Mouse (Mus musculus) right cerebral cortex, postnatal 10 days (tissue): Measurements from ENCODE around the gene Vsig10.
"Not testable (repeated sequence)": the region's sequence is repeated elsewhere in the genome, so short reads cannot be mapped to it uniquely, and the experiment has no call there.

Experiments
- DNase-seq, 2 experiments: peaks; one replicate each; pipeline ENCODE4 v3.0.0; 2021; ENCODE audit warnings: low spot score in 2 of 2

Vsig10 gene

DNA sequence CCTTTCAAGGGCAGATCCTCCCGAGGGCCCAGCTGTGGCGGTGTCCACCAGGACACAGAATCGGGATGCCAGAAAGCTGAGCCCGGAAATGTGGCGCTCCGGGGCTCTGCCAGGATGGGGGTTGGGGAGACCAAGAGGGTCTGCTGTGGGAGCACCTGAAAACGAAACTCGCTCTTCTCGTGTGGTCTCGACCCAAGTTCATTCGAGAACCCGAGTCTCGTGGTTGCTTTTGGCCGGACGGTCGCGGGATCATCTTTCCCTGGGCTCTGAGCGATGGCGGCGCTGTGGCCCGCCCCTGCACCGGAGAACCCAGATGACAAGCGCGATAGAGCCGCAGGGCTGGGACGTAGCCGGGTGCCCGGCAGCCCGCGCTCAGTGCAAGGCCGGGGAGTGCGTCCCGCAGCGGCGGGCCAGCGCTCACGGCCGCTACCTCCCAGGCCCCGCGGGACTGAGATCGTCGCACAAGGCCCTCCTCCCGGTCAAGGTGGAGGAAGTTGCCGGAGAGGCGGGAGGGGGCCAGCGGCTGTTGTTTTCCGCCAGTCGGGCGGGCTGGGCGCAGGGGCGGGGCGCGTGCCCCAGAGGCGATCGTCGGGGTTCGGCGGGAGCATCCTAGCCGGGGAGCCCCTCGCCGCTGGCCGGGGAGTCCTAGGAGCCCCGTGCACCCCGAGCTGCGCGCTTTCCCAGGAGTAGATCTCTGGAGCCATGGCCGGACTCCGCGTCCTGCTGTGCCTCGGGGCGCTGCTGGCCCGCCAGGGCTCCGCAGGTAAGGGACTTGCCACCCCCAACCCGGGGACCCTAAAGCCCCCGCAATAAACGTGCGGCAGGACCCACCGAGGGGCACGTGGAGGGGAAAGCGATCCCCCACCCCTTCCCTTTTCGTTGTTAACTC is at the start of gene Vsig10:
TSS of gene Vsig10 (plus strand) at position 343 of the 889 bp plus-strand sequence.
- DNase-seq, result peak; percentile 40 to 41

DNA sequence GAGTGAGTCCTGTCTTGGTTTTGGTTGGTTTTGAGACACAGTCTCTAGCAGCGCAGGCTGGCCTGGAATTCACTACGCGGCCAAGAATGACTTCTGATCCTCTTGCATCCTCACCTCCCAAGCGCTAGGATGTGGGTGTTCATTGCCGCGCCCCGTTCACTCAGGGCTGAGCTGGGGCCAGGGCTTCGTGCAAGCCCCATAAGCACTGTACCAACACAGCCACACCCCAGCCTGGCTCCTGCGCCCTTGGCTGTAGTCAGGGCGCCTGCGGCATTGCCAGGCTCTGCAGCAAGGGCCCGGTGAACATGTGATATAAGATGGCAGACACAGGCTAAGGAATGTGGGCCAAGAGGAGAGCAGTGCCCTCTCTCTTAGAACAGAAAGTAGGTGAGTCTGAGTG is 49.5 kb upstream of the Vsig10 start:
- DNase-seq, result no peak

DNA sequence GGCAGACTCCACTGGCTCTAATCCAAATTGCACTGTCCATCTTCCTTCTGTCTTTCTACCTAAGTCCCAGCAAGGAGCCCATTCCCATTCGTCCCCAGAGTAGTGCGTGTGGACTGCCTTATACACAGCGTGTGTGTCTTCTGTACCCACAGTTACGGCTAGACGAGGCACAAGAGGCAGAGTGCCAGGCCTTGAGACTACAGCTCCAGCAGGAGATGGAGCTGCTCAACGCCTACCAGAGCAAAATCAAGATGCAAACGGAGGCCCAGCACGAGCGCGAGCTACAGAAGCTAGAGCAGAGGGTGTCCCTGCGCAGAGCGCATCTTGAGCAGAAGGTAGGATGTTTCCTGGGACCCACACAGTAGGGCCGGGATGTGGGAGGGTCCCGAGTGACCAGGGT is 46.9 kb upstream of the Vsig10 start:
- peak; percentile 76 to 80 for DNase-seq

DNA sequence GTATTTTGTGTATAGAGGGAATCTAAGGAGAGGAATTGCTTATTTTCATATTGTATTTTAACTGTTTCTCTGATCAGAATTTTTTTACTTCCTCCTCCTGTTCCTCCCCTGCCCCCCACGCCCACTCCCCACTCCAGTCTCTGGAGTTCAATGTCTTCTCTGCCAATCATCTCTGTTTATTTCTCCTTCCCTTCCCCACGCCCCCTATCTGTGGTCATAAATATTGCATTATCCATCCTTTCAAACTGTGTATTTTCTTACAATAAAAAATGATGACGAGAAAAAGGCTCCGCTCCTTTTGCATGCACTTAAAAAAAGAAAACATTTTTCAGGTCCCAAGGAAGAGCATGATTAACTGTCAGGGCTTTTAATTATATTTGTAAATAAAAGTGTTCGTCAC is 44.1 kb upstream of the Vsig10 start:
- DNase-seq, result no peak

DNA sequence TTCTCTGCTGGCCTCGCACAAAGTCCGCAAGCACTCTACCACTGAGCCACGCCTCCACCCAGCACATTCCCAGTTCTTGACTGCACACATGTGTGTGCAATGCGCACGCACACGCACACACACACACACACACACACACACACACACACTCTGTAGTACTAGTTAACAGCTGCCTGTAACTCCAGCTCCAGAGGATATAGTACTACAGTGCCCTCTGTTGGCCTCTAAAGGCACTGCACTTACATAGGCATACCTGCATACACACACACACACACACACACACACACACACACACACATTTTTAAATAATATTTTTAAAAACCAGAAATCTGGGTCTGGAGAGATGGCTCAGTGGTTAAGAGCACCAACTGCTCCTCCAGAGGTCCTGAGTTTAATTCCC is 41.1 kb upstream of the Vsig10 start:
- no peak for DNase-seq

DNA sequence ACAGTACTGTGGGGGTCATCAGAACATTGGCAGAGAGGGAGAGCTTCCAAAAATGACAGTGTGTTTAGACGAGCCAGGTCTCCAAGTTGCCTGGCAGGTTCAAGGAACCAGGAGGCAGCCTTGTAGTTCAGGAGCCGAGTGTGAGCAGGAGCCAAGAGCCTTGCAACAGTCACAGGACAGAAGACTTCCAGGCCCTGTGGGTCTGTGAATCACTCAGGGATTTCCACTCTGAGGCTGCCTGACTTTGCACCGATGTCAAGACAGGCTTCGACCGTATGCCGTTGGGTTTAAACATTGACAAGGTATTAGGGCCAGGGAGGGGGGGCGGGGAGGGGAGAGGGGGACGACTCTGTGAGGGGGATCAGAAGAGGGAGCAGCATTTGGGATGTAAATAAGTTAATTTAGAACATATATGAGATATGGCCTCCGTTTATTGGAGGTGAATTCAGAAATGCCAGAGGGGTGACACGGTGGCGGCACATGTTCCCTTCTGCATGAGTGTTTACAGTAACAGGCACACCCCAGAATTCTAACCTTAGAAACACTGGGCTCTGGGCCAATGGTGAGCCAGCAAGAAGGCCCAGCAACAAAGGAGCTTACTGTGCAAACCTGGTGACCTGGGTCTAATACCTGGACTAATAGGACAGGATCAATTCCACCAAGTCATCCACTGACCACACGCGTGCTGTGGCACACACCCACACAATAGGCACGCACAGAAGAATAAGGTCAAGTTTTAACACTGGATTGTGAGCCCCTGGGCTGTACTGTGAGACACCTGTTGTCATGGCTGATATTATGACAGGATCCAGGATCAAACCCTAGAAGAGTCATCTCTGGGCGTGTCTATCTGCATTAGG is 39.8 kb upstream of the Vsig10 start:
- DNase-seq, result no peak

DNA sequence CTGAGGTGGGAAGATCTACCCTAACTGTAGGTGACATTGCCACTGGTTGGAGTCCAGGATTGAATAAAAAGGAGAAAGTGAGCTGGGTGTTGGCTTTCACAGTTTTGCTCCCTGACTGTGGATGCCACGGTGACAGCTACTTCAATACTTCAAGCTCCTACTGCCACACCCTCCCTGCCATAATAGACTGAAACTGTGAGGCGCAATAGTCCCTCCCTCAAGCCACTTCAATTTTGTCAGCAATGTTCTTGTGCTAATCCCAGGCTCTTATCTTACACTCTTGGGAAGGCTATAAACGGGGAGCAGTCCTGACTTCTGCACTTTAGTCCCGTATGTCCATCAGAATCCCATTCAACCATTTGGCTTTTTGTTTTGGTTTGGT is 39.2 kb upstream of the Vsig10 start:
- no peak for DNase-seq

DNA sequence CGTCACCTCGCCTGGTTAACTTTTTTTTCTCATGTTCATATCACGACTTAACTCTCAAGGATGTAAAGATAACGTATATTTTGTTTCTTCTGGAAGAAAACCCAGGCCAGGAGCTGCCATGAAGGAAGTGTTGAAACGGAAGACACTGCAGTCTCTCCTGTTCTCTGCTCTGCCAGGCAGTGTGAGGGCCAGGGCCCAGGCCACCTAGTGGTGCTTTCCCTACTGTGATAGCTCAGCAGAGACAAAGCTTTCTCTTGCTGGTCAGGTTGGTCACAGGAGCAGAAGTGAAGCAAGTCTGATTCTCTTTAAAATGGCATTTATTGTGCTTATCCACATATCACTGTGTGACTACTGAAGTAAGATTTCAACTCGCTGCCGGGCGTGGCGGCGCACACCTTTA is 37.3 kb upstream of the Vsig10 start:
- DNase-seq, result no peak

DNA sequence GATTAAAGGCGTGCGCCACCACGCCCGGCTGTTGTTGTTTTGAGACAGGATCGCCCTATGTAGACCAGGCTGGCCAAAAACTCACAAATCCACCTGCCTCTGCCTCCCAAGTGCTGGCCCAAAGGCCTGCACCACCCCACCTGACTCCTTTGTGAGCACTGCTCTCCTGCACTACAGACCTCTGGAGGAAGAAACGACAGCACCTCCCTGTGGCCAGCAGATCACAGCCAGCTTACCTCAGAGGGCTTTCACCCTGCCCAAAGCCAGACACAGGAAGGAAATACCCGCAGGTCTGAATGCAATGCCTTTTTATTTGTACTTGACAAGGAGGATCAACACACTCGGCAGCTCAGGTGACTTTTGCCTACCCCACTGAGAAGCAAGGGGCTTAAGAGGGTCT is 36.5 kb upstream of the Vsig10 start:
- no peak for DNase-seq

DNA sequence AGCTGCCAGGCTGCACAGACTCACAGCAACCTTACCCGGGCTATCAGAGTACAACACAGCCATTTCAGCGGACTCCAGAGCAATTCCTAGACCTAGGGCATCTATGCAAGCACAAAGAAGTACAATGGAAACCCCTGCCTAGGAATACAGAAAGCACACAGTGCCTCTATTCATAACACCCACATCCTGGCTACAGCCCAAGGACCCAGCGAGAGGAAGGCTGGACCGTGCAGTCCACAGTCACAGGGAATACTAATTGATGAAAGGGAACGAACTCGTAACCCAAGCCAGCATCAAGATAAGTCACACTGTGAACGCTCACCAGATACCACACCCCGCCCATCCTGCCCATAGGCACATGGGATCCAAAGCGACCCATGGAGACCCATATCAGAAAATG is 34.9 kb upstream of the Vsig10 start:
- peak; percentile 79 for DNase-seq

DNA sequence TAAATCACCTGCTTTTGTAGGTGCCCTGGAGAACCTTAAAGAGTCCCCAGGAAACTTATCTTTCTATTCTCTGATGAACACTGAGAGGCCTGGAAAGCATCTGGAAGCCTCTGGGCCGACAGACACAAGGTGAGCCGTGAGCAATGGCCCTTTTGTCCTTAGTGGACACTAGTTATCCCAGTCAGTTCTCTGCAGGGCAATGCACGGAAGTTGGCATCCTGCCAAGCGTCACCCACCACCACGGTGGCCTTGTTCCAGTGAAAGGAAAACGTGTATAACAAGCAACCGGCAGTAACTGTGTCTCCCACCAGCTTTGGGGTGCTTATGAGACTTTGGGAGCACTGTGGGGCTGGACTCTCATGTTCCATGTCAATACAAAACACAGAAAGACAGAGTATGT is 34.2 kb upstream of the Vsig10 start:
- no peak for DNase-seq

DNA sequence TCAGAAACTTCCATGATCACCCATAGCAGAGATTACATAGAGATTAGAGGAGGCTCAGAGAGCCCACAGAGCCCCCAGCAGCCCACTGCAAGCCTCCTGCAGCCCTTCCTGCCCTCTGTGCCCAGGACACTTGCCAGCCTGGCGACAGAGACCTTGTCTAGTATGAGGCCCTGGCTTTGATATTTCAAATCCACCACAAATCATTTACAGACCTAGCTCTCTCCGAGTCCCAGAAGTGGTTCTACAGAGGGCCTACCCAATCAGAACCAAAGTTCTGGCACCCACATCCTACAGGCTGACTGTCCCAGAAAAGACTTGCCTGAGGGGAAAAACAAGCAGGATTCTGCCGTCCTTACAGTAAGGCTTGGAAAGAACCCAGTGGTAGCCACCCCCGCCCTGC is 33.6 kb upstream of the Vsig10 start:
- DNase-seq, result no peak

DNA sequence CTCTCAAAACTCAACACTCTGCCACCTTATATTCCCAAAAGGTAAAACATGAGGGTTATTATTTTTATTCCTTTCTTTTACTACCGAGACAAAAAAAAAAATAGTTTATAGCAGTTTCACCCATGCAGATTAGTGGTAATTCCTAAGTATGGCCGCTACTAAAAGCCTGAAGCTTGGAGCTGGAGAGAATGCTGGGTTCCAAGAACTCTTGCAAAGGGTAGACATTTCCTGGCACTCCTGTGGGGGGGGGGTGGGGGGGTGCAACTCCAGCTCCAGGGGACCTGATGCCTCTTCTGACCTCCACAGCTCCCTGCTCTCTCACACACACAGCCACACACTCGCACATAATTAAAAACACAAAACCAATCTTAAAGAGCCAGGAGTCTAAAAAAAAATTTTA is 32.6 kb upstream of the Vsig10 start:
- DNase-seq, result no peak

DNA sequence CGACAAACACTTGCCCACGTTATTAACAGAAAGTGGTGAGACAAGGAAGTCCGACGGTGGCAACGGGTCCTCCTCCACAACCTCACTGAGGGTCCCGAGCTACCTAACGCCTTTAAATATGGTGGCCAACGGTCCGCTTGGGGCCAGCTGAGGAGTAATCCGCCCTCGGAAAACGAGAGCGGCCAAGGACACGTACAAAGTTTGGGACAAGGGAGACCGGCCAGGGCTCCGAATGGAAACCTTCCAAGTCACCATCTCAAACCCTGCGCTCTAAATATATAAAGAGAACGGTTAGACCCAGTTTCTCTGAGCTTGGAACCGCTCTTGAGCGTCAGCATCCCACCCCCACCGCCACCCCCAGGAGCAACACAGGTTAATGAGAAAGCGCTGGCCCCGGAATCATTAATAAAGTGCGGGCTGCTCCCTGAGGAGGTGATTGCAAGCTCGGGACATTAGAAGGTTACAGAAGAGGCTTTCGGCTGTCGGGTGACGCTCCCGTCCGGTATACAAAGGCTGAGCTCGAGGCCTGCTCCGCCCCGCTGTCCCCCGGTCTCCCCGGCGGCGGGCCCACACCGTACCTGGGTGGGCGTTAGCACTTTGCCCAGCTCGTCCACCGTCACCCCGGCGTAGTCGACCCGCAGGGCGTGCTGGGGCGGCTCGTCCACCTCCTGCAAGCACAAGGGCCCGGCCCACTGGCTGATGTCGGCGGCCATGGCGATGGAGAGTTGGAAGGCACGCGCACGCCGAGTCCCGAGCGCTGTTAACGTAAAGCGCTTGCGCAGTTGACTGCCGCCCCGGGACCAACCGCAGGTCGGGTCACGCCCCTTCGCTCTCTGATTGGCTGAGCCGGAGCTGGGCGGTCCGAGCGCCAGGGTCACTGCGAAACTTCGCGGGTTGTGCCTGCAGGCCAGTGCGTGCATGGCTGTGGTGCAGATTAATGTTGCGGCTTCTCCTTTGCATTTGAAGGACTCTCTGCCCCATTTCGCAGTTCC is 31.8 kb upstream of the Vsig10 start, which contains the start of gene Pebp1:
TSS of gene Pebp1 (minus strand) at position 795 of the 992 bp plus-strand sequence.
- DNase-seq, result peak; percentile 96 to 97

DNA sequence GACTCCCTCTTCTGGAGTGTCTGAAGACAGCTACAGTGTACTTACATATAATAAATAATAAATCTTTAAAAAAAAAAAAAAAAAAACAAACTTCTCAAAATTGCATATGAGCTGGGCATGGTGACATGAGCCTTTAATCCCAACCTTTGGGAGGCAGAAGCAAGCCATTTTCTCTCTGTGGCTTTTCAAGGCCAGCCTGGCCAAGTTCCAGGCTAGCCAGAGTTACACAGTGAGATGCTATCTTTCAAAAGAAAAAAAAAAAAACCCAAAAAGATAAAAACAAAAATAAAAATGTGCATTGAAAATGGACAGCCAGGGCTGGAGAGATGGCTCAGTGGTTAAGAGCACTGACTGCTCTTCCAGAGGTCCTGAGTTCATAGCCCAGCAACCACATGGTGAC is 29.2 kb upstream of the Vsig10 start:
- DNase-seq, result no peak

DNA sequence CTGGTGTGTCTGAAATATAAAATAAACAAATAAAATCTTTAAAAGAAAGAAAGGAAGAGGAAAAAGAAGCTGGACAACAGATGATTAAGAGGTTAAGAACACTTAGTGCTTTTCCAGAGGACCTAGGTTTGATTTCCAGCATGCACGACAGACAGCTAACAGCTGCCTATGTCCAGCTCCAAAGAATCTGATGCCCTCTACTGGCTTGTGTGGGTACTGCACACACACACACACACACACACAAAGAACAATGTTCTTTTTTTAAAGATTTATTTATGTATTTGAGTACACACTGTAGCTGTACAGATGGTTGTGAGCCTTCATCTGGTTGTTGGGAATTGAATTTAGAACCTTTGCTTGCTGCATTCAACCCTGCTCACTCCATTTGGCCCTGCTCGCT is 28.8 kb upstream of the Vsig10 start:
- no peak for DNase-seq

DNA sequence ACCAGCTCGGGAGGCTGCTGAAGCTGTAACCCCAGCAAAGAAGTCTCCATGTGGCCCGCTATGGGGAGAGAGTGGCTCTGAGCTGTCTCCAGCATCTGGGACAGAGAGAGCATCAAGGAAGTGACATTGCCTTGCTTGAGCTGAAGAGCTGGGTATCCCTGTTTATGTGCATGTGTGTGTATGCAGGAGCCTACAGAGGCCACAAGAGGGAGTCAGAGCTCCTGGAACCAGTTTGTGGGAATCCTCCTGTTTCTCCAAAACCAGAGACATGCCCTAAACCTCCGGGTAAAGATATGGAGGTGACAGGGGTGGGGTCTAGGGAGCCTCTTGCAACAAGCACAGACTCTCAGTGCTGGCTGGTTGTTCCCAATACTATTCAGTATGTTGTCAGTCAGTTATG is 27.6 kb upstream of the Vsig10 start:
- no peak for DNase-seq

DNA sequence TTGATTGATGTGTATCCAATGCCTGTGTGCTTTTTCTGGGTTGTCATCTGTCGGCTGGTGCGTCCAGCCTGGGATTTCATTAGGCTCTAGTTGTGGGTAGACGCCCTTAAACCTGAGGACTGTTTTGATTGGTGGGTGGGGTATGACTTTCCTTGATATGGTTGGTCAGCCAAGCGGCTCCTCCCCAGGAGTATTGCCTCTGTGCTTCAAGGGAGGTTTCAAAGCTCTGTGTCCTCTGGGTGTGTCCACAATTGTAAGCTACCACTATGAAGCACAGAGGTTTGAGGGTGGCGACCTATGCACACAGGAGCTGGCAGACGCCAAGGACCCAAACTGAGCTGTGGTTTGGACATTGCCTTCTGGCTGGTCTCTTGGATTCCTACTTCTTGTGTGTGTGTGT is 26.3 kb upstream of the Vsig10 start:
- no peak for DNase-seq

DNA sequence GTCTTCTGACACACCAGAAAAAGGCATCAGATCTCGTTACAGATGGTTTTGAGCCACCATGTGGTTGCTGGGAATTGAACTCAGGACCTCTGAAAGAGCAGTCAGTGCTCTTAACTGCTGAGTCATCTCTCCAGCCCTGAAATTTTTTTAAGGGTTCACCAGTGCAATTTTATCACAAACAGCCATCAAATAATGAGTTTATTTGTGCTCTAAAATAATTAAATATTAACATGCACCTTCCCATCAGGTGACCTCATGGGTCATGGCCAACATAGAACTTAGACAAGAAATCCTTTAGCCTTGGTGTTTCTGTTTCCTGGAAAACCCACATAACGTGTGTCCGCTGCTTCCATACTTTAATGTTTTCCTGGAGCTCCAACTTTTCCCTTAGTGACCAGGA is 25.1 kb upstream of the Vsig10 start:
- not testable (repeated sequence) for DNase-seq

DNA sequence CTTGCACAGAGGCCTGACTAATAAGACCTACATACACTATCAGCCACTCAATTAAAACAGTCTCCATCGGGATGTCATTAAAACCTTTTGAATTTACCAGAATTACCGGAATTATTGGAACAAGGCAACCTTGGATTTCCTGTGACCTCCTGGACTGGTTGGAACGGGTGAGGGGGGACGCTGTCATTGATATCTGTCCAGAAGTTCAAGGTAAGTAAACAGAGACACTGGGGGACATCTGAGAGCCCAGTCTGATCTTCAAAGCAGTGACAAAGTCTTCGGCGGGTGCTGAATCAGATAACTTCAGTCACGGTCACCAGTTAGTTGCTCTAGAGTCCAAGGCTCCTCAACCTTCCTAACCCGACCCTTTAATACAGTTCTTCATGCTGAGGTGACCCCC is 23.9 kb upstream of the Vsig10 start:
- no peak for DNase-seq

DNA sequence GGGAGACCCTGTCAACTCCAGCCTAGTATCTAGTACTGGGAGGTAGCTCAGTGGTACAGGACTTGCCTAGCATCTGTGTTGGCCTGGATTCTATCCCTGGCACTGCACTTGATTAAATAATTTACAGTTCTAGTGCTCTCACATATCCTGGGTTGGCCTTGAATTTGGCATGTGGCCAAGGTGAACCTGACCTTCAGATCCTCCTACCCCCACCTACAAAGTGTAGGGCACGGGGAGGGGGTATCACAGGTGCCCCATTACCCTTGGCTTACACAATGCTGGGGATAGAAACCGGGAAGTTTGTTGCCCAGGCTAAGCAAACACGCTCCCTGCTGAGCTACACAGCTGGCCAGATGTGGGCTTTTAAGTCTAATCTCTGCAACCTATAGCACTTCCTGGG is 16.0 kb upstream of the Vsig10 start:
- DNase-seq, result no peak
